Mouse (Mus musculus): ENCODE measurements around the gene Mras.

Mras gene

GRCm38 (mm10) chr9:99440941-99441340 is 3.8 kb upstream of the Mras start:
- DNase-seq (ENCODE audit: low spot score in 2 of 2): no peak

- no peak for DNase-seq (ENCODE audit: low spot score in 2 of 2)
Measured at GRCm38 (mm10) chr9:99439064-99439463, 1.9 kb upstream of the Mras start.

- DNase-seq (ENCODE audit: low spot score in 2 of 2): no peak
Measured at GRCm38 (mm10) chr9:99437781-99438565, 792 bp upstream of the Mras start.

DNA sequence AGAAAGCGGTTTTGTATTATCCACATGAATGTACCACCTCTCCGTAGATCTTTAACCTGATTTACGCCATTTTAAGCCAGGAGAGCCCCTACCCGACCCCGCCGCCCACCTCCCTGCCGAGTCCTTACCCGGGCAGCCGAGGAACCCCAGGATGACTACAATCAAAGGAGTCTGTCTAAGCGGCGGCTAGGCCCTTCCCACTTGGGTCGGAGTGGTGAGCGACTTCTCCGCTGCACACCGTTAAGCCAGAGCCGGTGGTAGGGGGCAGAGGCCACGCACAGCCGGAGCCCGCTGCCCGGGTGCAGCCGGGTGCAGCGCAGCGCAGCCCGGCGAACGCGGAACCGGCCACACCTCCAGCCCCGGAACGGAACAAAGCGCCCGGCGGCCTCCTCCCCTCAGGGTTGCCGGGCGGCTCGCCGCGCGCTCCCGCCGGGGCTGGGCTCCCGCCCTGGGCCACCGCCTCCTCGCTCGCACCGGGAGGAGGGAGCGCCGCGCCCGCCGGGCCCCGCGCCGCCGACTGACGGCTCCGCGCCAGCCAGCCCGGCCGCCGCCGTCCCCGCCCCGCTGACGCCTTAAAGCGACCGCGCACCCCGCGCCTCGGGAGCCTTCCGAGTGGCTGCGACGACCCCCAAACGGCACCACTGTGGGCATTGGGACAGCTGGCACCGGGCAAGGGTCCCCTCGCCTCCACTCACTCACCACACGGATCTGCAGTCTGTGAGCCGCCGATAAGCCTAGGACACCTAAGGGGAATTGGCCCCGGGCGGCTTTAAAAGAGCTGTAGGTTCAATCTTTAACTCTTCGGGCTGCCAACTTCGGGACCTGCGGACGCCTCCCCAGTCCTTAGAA is 775 bp downstream of the Mras start:
- DNase-seq (ENCODE audit: low spot score in 2 of 2): peak; percentile 54 to 78

- peak; percentile 57 to 63 for DNase-seq (ENCODE audit: low spot score in 2 of 2)
Measured at GRCm38 (mm10) chr9:99435619-99436181, 1.5 kb downstream of the Mras start.

- DNase-seq (ENCODE audit: low spot score in 2 of 2): no peak
Measured at GRCm38 (mm10) chr9:99434892-99435618, 2.1 kb downstream of the Mras start.

- DNase-seq (ENCODE audit: low spot score in 2 of 2): no peak
Measured at GRCm38 (mm10) chr9:99432478-99432877, 4.7 kb downstream of the Mras start.

DNA sequence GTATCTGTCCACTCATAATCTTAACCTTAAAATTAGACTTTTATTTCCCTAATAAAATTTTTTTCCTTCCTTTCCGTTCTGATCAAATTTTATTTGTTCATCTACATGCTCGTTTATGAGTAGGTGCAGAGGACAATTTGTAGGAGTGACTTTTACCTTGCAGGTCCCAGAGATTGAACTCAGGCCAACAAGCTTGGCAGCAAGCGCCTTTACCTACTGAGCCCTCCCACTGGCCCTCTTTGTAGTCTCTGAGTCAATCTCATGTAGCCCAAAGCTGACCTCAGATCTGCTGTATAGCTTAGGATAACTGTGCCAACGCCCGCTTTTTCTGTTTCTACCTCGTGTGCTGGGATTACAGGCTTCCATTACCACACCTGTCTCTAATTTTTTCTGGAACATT is 5.2 kb downstream of the Mras start:
- DNase-seq (ENCODE audit: low spot score in 2 of 2): no peak

- no peak for DNase-seq (ENCODE audit: low spot score in 2 of 2)
Measured at GRCm38 (mm10) chr9:99431346-99431745, 5.8 kb downstream of the Mras start.

DNA sequence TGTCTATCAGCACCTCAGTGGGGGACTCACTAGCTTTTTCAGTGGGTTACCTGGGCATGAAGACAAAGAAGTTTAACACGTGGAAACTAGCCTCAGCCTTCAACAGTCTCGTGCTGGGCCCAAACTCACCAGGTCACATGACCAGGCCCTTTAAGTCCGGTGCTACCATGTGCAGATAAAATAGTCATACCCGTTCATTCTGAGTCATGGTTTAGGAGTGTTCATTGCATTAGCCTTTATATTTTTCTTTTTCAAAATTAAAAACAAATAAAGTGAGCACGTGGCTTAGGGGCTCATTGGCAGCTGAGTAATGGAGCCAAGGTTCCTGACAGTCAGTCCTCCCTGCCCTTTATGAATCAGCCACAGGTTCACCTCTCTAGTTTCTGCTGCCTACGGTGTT is 6.4 kb downstream of the Mras start:
- DNase-seq (ENCODE audit: low spot score in 2 of 2): no peak

GRCm38 (mm10) chr9:99429845-99430244 is 7.3 kb downstream of the Mras start:
- DNase-seq (ENCODE audit: low spot score in 2 of 2): no peak

DNA sequence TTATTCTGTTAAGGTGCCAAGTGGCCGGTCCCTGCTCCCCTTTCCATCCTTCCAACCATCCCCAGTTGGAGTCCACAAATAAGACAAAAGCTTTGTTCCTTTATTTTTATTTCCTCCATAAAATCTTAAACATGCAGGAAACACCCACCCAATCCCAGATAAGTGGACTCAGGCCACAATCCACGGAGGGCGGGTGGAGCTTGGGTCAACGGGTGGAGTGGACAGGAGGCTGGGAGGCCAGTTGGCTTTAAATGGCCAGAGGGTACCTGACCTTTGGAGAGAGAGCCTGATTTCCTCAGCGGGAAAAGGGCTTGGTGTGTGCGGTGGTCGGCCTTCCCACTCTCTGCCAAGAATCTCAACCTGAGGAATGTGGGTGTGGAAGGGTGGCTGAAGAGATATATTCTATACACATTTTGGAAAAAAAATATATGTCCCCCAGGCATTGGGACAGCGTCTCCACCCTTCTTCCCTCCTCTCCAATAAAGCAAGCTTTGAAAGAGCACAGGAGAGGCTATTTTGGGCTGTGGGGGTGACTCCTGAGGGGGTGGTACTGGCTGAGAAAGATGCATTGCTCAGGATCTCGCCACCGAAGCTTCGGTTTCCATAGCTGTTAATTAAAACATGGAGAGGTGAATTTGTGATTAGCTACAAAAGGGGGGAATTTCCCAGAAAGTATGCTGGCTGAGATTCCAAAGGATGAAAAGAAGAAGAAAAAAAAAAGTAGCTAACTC is 8.4 kb downstream of the Mras start:
- DNase-seq (ENCODE audit: low spot score in 2 of 2): no peak

GRCm38 (mm10) chr9:99425262-99425661 is 11.9 kb downstream of the Mras start:
- DNase-seq (ENCODE audit: low spot score in 2 of 2): no peak

DNA sequence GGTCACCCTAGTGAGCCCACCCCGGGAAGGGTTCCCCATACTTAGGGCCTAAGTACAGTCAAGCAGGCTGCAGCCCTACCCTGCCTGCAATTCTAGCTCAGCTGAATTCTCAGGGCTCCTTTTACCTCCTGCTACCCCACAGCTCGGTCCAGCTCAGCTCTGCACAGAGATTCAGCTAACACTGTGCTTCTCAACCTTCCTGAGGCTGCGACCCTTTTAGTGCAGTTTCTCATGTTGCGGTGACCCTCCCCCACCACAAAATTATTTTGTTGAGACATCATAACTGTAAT is 12.7 kb downstream of the Mras start:
- DNase-seq (ENCODE audit: low spot score in 2 of 2): no peak

DNA sequence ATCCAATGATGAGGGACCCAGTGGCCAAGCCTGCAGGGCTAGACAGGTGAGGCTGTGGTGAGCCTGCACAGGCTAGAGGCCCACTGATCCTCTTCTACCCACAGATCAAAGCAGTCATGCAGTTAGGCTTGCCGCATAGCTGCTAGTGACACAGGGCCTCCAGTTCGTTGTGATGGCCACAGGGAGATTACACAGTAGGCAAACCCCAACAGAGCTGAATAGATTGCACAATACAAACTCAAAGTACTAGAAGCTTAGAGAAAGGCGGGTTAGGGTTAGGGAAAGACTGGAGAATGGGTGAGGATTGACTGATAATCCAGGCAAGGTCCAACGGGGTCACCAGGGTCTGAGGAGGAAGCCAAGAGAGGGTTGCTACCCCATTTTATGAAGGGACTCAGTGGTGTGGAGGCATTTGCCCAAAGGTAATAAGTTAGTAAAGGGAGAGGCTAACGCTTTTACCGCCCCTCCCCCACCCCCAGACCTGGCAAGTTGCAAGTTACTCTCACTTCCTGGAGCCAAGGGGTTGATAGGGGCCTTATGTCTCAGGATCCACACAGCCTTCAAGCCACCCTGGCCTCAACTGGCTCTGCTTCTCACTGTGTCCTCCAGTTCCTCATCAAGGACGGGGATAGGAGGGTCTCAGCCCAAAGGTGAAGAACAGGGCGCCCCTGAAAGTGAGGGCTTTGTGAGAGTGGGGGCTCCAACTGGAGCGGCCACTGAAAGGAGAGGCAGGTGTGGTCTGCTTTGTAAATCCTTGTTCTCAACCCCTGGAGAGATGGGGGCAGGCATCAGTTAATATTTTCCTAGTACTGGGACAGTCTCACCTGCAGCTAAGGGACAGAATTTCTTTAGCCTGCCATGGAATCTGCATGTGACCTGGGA is 13.2 kb downstream of the Mras start:
- DNase-seq (ENCODE audit: low spot score in 2 of 2): no peak

DNA sequence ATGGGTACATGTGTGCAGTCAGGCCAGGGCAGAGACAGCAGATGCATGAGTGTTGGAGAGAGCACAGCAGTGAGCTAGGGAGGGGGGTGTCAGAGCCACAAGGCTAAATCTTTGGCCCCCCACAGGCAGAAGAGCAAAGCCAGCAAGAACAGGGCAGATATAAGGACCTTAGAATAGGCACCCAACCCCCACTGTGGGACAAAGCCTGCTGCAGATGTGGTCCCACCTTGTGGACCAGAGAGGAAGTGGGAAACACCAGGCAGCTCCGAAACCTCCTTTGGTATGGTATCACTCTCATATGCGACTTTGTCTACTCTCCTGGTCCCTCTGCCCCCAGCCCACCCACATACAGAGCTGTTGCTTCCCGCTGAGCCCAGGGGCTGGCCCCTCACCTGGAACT is 15.3 kb downstream of the Mras start:
- no peak for DNase-seq (ENCODE audit: low spot score in 2 of 2)

GRCm38 (mm10) chr9:99419951-99420701 is 17.1 kb downstream of the Mras start:
- DNase-seq (ENCODE audit: low spot score in 2 of 2): no peak

DNA sequence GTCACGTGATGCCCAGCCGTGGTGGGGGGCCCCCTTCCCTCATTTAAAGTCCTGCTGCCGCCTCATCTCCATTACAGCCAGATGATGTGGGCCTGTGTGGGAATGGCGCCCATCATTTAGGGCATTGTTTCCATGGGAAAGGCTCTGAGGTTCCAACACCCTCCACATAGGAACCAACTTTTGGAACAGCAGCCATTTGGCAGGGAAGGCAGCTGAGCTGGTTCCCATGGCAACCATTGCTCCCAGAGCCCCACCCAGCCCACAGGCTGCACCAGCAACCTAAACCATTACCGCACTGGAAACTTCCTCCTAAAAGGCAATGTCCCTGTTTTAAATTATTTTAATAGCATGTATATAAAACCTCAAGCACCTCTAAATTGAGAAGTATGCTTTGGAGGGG is 18.8 kb downstream of the Mras start:
- DNase-seq (ENCODE audit: low spot score in 2 of 2): peak; percentile 62 to 69

GRCm38 (mm10) chr9:99417288-99417846 is 19.8 kb downstream of the Mras start:
- DNase-seq (ENCODE audit: low spot score in 2 of 2): no peak
